Mouse (Mus musculus) lung, embryonic 16.5 days (tissue): ENCODE measurements around the gene Mpeg1. TPM values are rescaled to one million over a fixed set of nuclear protein-coding genes. Genes with fewer than 3 reads are reported as not detected.
A peak's percentile ranks its signal among the peaks of the same experiment; 100 is the strongest.

ENCODE experiments used
- ATAC-seq: fragments of 200-750 bp; cut with Nextera tagmentation; 2 replicates; pipeline ENCODE4 v1.8.0; 2017; ENCODE audit warnings: low read depth, mild to moderate bottlenecking, moderate library complexity
- H3K27ac ChIP-seq: fragments of 300-500 bp; sonication (generic); 2 replicates; pipeline ENCODE4 v1.5.1; 2014; ENCODE audit warnings: mild to moderate bottlenecking, control low read depth, low read length
- H3K27me3 ChIP-seq: fragments of 300-500 bp; sonication (generic); 2 replicates; pipeline ENCODE4 v1.6.1; 2014; ENCODE audit warnings: low read depth, low read length, mixed read lengths; ENCODE audit not compliant: control insufficient read depth, insufficient read depth
- H3K36me3 ChIP-seq: fragments of 300-500 bp; sonication (generic); 2 replicates; pipeline ENCODE4 v1.6.1; 2014; ENCODE audit warnings: low read length; ENCODE audit not compliant: control insufficient read depth, insufficient read depth
- H3K4me1 ChIP-seq: fragments of 300-500 bp; sonication (generic); replicated peaks from 2 replicates; pipeline ENCODE4 v1.6.1; 2014; ENCODE audit warnings: low read length, mixed read lengths; ENCODE audit not compliant: control insufficient read depth, insufficient read depth
- H3K4me2 ChIP-seq: fragments of 300-500 bp; sonication (generic); 2 replicates; pipeline ENCODE4 v1.6.1; 2014; ENCODE audit warnings: low read depth, low read length, control low read depth
- H3K4me3 ChIP-seq: fragments of 300-500 bp; sonication (generic); 2 replicates; pipeline ENCODE4 v1.5.1; 2014; ENCODE audit warnings: mild to moderate bottlenecking, low read length, control low read depth
- H3K9ac ChIP-seq: fragments of 300-500 bp; sonication (generic); 2 replicates; pipeline ENCODE4 v1.6.1; 2014; ENCODE audit warnings: low read length, control low read depth
- H3K9me3 ChIP-seq: fragments of 300-500 bp; sonication (generic); 2 replicates; pipeline ENCODE4 v1.6.1; 2016; ENCODE audit warnings: low read length; ENCODE audit not compliant: control insufficient read depth
- WGBS: fragments of 180-500 bp; shearing (Covaris S2); extraction: QIAGEN DNeasy Blood & Tissue Kit; methylation state at CpG from one replicate; pipeline ENCODE4 v1.1.7; 2014; 5-methylcytosine and 5-hydroxymethylcytosine counted together
- polyA plus RNA-seq: library from polyadenylated mRNA; unstranded; fragments of >200 nt; fragmentation: Nextera tagmentation; extraction: Ambion mirVana; gene quantifications from 2 replicates; pipeline ENCODE4 v1.2.1, GENCODE M21; 2015

Mpeg1 gene
- polyA plus RNA-seq, 1 experiment from 2014 or later = 0.79 TPM

- peaks cover 47% of the 10 kb centered on the region for H3K4me1 ChIP-seq
- no peak overlapping the region for H3K4me3 ChIP-seq
- no peak overlapping the region for H3K9ac ChIP-seq
- peak overlapping the region; percentile 84 for H3K27ac ChIP-seq
- no peak overlapping the region for H3K4me2 ChIP-seq
- H3K9me3 ChIP-seq = no peaks in the 10 kb centered on the region
- 60% methylated on average over 4 of the region's 4 CpGs for WGBS
- ATAC-seq = 0 out of 2 replicates have a peak, but pooled peaks have one; percentile 6
- H3K36me3 ChIP-seq = peaks cover 16% of the 10 kb centered on the region
- no peaks in the 10 kb centered on the region for H3K27me3 ChIP-seq
Observed at GRCm38 (mm10) chr19:12473201-12473641, 12.6 kb downstream of the Mpeg1 start.

GRCm38 (mm10) chr19:12473951-12474350 is 13.4 kb downstream of the Mpeg1 start:
- 57% methylated on average over 4 of the region's 4 CpGs for WGBS
- Histone ChIP-seq H3K36me3 (peaks cover 15% of the 10 kb centered on the region), H3K27ac (peak overlapping the region; percentile 84), H3K4me3 (no peak overlapping the region), H3K4me2 (no peak overlapping the region), H3K9me3 (no peaks in the 10 kb centered on the region), H3K9ac (no peak overlapping the region), H3K27me3 (no peaks in the 10 kb centered on the region), H3K4me1 (peaks cover 47% of the 10 kb centered on the region)
- no peak for ATAC-seq

- WGBS = 35% methylated on average over 15 of the region's 15 CpGs
Observed at GRCm38 (mm10) chr19:12475380-12476250, 15.0 kb downstream of the Mpeg1 start.

GRCm38 (mm10) chr19:12476721-12477270 is 16.2 kb downstream of the Mpeg1 start:
- H3K9me3 ChIP-seq = no peaks in the 10 kb centered on the region
- ATAC-seq = no peak
- WGBS = 21% methylated on average over 5 of the region's 5 CpGs
- H3K27me3 ChIP-seq = no peaks in the 10 kb centered on the region
- peak overlapping the region; percentile 25; the same call in 1 of the 2 replicates for H3K27ac ChIP-seq
- no peak overlapping the region for H3K4me2 ChIP-seq
- H3K36me3 ChIP-seq = peaks cover 18% of the 10 kb centered on the region
- peaks cover 43% of the 10 kb centered on the region for H3K4me1 ChIP-seq
- no peak overlapping the region for H3K4me3 ChIP-seq
- H3K9ac ChIP-seq = no peak overlapping the region

More at GRCm38 (mm10) chr19:12475380-12476250, 15.0 kb downstream of the Mpeg1 start:
- Histone ChIP-seq H3K4me3 (peak overlapping the region; percentile 9; the same call in 1 of the 2 replicates), H3K36me3 (peaks cover 8% of the 10 kb centered on the region), H3K4me2 (peak overlapping the region; percentile 31; the same call in 1 of the 2 replicates), H3K9ac (peak overlapping the region; percentile 47; the same call in 1 of the 2 replicates), H3K27ac (peak overlapping the region; percentile 96), H3K4me1 (peaks cover 47% of the 10 kb centered on the region), H3K27me3 (no peaks in the 10 kb centered on the region), H3K9me3 (no peaks in the 10 kb centered on the region)
- peak; percentile 95 for ATAC-seq

GRCm38 (mm10) chr19:12478369-12478768 is 17.8 kb downstream of the Mpeg1 start:
- 82% methylated on average over 6 of the region's 6 CpGs for WGBS
- Histone ChIP-seq H3K27ac (no peak overlapping the region), H3K9me3 (no peaks in the 10 kb centered on the region), H3K4me2 (no peak overlapping the region), H3K4me1 (peaks cover 27% of the 10 kb centered on the region), H3K9ac (no peak overlapping the region), H3K36me3 (peaks cover 24% of the 10 kb centered on the region), H3K27me3 (no peaks in the 10 kb centered on the region), H3K4me3 (no peak overlapping the region)
- no peak for ATAC-seq

GRCm38 (mm10) chr19:12483782-12484181 is 23.2 kb downstream of the Mpeg1 start:
- no peak overlapping the region for H3K4me2 ChIP-seq
- peak; percentile 23; the same call in 1 of the 2 replicates for ATAC-seq
- no peaks in the 10 kb centered on the region for H3K9me3 ChIP-seq
- peaks cover 42% of the 10 kb centered on the region for H3K4me1 ChIP-seq
- 31% methylated on average over 4 of the region's 4 CpGs for WGBS
- H3K9ac ChIP-seq = no peak overlapping the region
- H3K4me3 ChIP-seq = no peak overlapping the region
- H3K27me3 ChIP-seq = no peaks in the 10 kb centered on the region
- peak overlapping the region; percentile 41 for H3K27ac ChIP-seq
- peaks cover 23% of the 10 kb centered on the region for H3K36me3 ChIP-seq

GRCm38 (mm10) chr19:12484210-12484609 is 23.6 kb downstream of the Mpeg1 start:
- Histone ChIP-seq H3K27me3 (no peaks in the 10 kb centered on the region), H3K36me3 (peaks cover 23% of the 10 kb centered on the region), H3K4me3 (no peak overlapping the region), H3K9me3 (no peaks in the 10 kb centered on the region), H3K4me2 (no peak overlapping the region), H3K4me1 (peaks cover 45% of the 10 kb centered on the region), H3K9ac (no peak overlapping the region), H3K27ac (peak overlapping the region; percentile 41)
- ATAC-seq = no peak
- 57% methylated on average over 4 of the region's 4 CpGs for WGBS

- Histone ChIP-seq H3K36me3 (peaks cover 25% of the 10 kb centered on the region), H3K4me1 (peaks cover 52% of the 10 kb centered on the region), H3K27me3 (no peaks in the 10 kb centered on the region), H3K4me3 (no peak overlapping the region), H3K9me3 (no peaks in the 10 kb centered on the region), H3K9ac (no peak overlapping the region), H3K27ac (peak overlapping the region; percentile 41; the same call in 1 of the 2 replicates), H3K4me2 (no peak overlapping the region)
- WGBS = 62% methylated on average over 13 of the region's 13 CpGs
- no peak for ATAC-seq
Observed at GRCm38 (mm10) chr19:12485223-12485622, 24.6 kb downstream of the Mpeg1 start.

GRCm38 (mm10) chr19:12485631-12486030 is 25.1 kb downstream of the Mpeg1 start:
- H3K4me3 ChIP-seq = no peak overlapping the region
- H3K9ac ChIP-seq = no peak overlapping the region
- no peaks in the 10 kb centered on the region for H3K27me3 ChIP-seq
- 59% methylated on average over 3 of the region's 3 CpGs for WGBS
- no peak overlapping the region for H3K4me2 ChIP-seq
- H3K9me3 ChIP-seq = no peaks in the 10 kb centered on the region
- peak overlapping the region; percentile 28; the same call in 1 of the 2 replicates for H3K27ac ChIP-seq
- ATAC-seq = no peak
- H3K36me3 ChIP-seq = peaks cover 29% of the 10 kb centered on the region
- H3K4me1 ChIP-seq = peaks cover 52% of the 10 kb centered on the region
